Mouse (Mus musculus) heart, embryonic 14.5 days (tissue): Measurements from ENCODE around the gene Nat8f6. TPM values are rescaled to one million over a fixed set of nuclear protein-coding genes. Genes with fewer than 3 reads are reported as not detected.

Experiments used
- ATAC-seq: fragments of 200-750 bp; cut with Nextera tagmentation; 2 replicates; pipeline ENCODE4 v1.8.0; 2017; ENCODE audit warnings: low read depth, moderate TSS enrichment; ENCODE audit not compliant: insufficient number of reproducible peaks, insufficient read depth, low FRiP score
- H3K27ac ChIP-seq, 2 experiments: fragments of 200-500 bp in 1 of 2; fragments of 300-500 bp in 1 of 2; sonication (generic) in 1 of 2; replicated peaks in 1 of 2; 2 replicates each; pipeline ENCODE4 v1.5.1; 2012 to 2014; ENCODE audit warnings: low read depth in 2 of 2, low read length in 2 of 2, control low read depth in 1 of 2, mild to moderate bottlenecking in 1 of 2, mixed read lengths in 1 of 2; ENCODE audit not compliant: control insufficient read depth in 1 of 2, insufficient read depth in 1 of 2
- H3K27me3 ChIP-seq: fragments of 300-500 bp; sonication (generic); 2 replicates; pipeline ENCODE4 v1.6.1; 2014; ENCODE audit warnings: mild to moderate bottlenecking, low read length, control low read depth; ENCODE audit not compliant: control insufficient read depth, insufficient read depth
- H3K36me3 ChIP-seq: fragments of 300-500 bp; sonication (generic); 2 replicates; pipeline ENCODE4 v1.6.1; 2014; ENCODE audit warnings: mild to moderate bottlenecking, control low read depth, low read length, mixed read lengths; ENCODE audit not compliant: control insufficient read depth, insufficient read depth
- H3K4me1 ChIP-seq, 2 experiments: fragments of 200-500 bp in 1 of 2; fragments of 300-500 bp in 1 of 2; sonication (generic) in 1 of 2; 2 replicates each; pipeline ENCODE4 v1.6.1; 2012 to 2014; ENCODE audit warnings: low read length in 2 of 2, control low read depth in 1 of 2, mixed read lengths in 1 of 2; ENCODE audit not compliant: control insufficient read depth in 2 of 2, insufficient read depth in 2 of 2
- H3K4me2 ChIP-seq: fragments of 300-500 bp; sonication (generic); 2 replicates; pipeline ENCODE4 v1.6.1; 2014; ENCODE audit warnings: mild to moderate bottlenecking, low read length
- H3K4me3 ChIP-seq, 2 experiments: fragments of 200-500 bp in 1 of 2; fragments of 300-500 bp in 1 of 2; sonication (generic) in 1 of 2; 2 replicates each; pipeline ENCODE4 v1.5.1; 2012 to 2014; ENCODE audit warnings: low read length in 2 of 2, mild to moderate bottlenecking in 2 of 2, control low read depth in 1 of 2, low read depth in 1 of 2, moderate library complexity in 1 of 2; ENCODE audit not compliant: control insufficient read depth in 1 of 2, insufficient read depth in 1 of 2
- H3K9ac ChIP-seq: fragments of 300-500 bp; sonication (generic); 2 replicates; pipeline ENCODE4 v1.6.1; 2014; ENCODE audit warnings: mild to moderate bottlenecking, low read length
- H3K9me3 ChIP-seq: fragments of 300-500 bp; sonication (generic); 2 replicates; pipeline ENCODE4 v1.6.1; 2016; ENCODE audit warnings: low read length, control low read depth; ENCODE audit not compliant: control insufficient read depth
- WGBS: fragments of 180-500 bp; shearing (Covaris S2); extraction: QIAGEN DNeasy Blood & Tissue Kit; methylation state at CpG from one replicate; pipeline ENCODE4 v1.1.7; 2014; 5-methylcytosine and 5-hydroxymethylcytosine counted together
- polyA plus RNA-seq: library from polyadenylated mRNA; unstranded; fragments of >200 nt; fragmentation: Nextera tagmentation; extraction: Ambion mirVana; gene quantifications from 2 replicates; pipeline ENCODE4 v1.2.1, GENCODE M21; 2014

Gene Nat8f6
- polyA plus RNA-seq, 1 experiment from 2014 or later, result not detected

GRCm38 (mm10) chr6:85863136-85863535, 42.4 kb upstream of the Nat8f6 start:
- Histone ChIP-seq H3K27me3 (no peaks in the 10 kb centered on the region), H3K4me2 (no peak overlapping the region), H3K9me3 (no peaks in the 10 kb centered on the region), H3K9ac (no peak overlapping the region), H3K36me3 (no peaks in the 10 kb centered on the region), H3K27ac (no peak overlapping the region), H3K4me3 (no peak overlapping the region), H3K4me1 (no peaks in the 10 kb centered on the region)
- WGBS, result 80% methylated on average over 2 of the region's 2 CpGs
- ATAC-seq, result no peak

DNA sequence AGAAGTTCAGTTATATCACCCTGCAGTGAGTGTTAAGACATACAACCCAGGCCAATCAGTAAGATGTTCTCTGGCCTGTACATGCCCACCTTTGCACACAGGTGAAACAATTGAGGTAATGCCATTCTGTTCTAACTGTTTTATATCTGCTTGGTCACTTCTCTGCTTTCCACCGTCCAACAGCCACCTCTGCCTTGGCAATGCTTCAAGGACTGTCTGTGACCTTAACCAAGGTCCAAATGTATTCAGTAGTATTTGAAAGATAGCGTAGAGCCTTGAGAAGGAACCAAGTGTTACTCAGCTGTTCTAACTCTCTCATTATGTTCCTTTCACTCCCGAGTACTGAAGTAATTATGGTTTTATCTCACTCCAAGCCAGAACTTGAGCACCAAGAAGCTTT, 41.8 kb upstream of the Nat8f6 start:
- Histone ChIP-seq H3K36me3 (no peaks in the 10 kb centered on the region), H3K9ac (no peak overlapping the region), H3K4me1 (no peaks in the 10 kb centered on the region), H3K4me3 (no peak overlapping the region), H3K27ac (no peak overlapping the region), H3K4me2 (no peak overlapping the region), H3K9me3 (no peaks in the 10 kb centered on the region), H3K27me3 (no peaks in the 10 kb centered on the region)
- ATAC-seq, result no peak
- 55% methylated on average over 3 of the region's 3 CpGs for WGBS

DNA sequence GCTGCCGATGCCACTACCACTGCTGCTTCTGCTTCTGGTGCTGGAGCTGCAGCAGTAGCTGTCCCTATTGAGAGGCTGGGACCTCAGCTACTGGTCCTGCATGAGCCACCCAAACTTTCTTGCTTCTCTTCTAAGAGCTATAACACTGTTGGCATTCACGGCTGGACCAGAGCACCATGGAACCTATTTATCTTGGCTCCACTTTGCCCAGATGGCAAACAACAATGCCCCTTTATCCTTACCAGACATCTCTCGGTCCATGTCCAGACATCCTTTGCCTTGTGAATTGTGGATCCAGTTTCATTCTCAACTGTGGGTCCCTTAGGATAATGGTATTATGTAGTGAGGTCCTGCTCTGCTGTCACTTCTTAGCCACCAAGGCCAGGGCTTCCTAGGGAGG, 40.5 kb upstream of the Nat8f6 start:
- H3K27me3 ChIP-seq, result no peaks in the 10 kb centered on the region
- no peak overlapping the region for H3K4me3 ChIP-seq
- no peak overlapping the region for H3K4me2 ChIP-seq
- no peak for ATAC-seq
- H3K27ac ChIP-seq, result no peak overlapping the region
- no peak overlapping the region for H3K9ac ChIP-seq
- H3K4me1 ChIP-seq, result no peaks in the 10 kb centered on the region
- H3K9me3 ChIP-seq, result no peaks in the 10 kb centered on the region
- no peaks in the 10 kb centered on the region for H3K36me3 ChIP-seq
- 82% methylated on average over 3 of the region's 3 CpGs for WGBS

DNA sequence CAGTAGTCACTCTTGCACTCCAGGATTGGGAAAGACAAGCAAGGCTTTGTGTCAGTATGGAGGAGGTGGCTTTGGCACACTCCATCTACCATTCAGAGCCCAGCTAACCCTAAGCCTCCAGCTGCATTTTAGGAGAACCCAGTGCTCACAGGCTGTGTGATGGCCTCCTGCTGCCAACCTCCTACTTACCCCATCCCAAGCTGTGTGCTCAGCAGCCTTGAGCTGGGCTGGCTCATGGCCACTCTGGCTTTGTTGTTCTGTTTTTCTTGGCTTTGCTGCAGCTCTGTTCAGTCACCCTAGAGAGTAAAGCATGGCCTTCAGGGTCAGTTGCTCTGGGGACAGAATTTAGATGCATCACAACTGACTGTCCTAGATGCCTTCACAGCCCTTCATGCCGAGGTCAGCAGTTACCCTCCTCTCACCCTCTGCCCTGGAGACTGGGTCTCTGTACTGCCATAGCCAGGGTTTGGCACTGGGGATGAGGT, 35.5 kb upstream of the Nat8f6 start:
- Histone ChIP-seq H3K4me2 (no peak overlapping the region), H3K27me3 (no peaks in the 10 kb centered on the region), H3K9me3 (no peaks in the 10 kb centered on the region), H3K4me1 (no peaks in the 10 kb centered on the region), H3K4me3 (no peak overlapping the region), H3K9ac (no peak overlapping the region), H3K27ac (no peak overlapping the region), H3K36me3 (no peaks in the 10 kb centered on the region)
- no peak; the same call in 1 of the 2 replicates for ATAC-seq
- WGBS, result 68% methylated on average over 1 of the region's 1 CpGs

GRCm38 (mm10) chr6:85853481-85853880, 32.7 kb upstream of the Nat8f6 start:
- Histone ChIP-seq H3K36me3 (no peaks in the 10 kb centered on the region), H3K27ac (no peak overlapping the region), H3K4me2 (no peak overlapping the region), H3K4me1 (no peaks in the 10 kb centered on the region), H3K9me3 (no peaks in the 10 kb centered on the region), H3K9ac (no peak overlapping the region), H3K27me3 (no peaks in the 10 kb centered on the region), H3K4me3 (no peak overlapping the region)
- 83% methylated on average over 3 of the region's 3 CpGs for WGBS
- ATAC-seq, result no peak

GRCm38 (mm10) chr6:85851062-85851773, 30.5 kb upstream of the Nat8f6 start:
- no peak overlapping the region for H3K4me3 ChIP-seq
- no peak overlapping the region for H3K27ac ChIP-seq
- WGBS, result 84% methylated on average over 7 of the region's 7 CpGs
- no peaks in the 10 kb centered on the region for H3K9me3 ChIP-seq
- no peak for ATAC-seq
- no peaks in the 10 kb centered on the region for H3K27me3 ChIP-seq
- no peak overlapping the region for H3K9ac ChIP-seq
- H3K4me1 ChIP-seq, result no peaks in the 10 kb centered on the region
- no peak overlapping the region for H3K4me2 ChIP-seq
- no peaks in the 10 kb centered on the region for H3K36me3 ChIP-seq

GRCm38 (mm10) chr6:85849240-85849639, 28.5 kb upstream of the Nat8f6 start:
- no peak overlapping the region for H3K27ac ChIP-seq
- 31% methylated on average over 2 of the region's 2 CpGs for WGBS
- no peak overlapping the region for H3K4me2 ChIP-seq
- H3K27me3 ChIP-seq, result no peaks in the 10 kb centered on the region
- no peak overlapping the region for H3K4me3 ChIP-seq
- H3K36me3 ChIP-seq, result no peaks in the 10 kb centered on the region
- no peak for ATAC-seq
- no peaks in the 10 kb centered on the region for H3K4me1 ChIP-seq
- H3K9me3 ChIP-seq, result no peaks in the 10 kb centered on the region
- H3K9ac ChIP-seq, result no peak overlapping the region

- H3K36me3 ChIP-seq, result no peaks in the 10 kb centered on the region
- no peak overlapping the region for H3K9ac ChIP-seq
- H3K27me3 ChIP-seq, result no peaks in the 10 kb centered on the region
- H3K4me2 ChIP-seq, result no peak overlapping the region
- 77% methylated on average over 4 of the region's 4 CpGs for WGBS
- H3K9me3 ChIP-seq, result no peaks in the 10 kb centered on the region
- H3K4me1 ChIP-seq, result no peaks in the 10 kb centered on the region
- no peak overlapping the region for H3K4me3 ChIP-seq
- ATAC-seq, result no peak
- no peak overlapping the region for H3K27ac ChIP-seq
These were observed 27.4 kb upstream of the Nat8f6 start for GRCm38 (mm10) chr6:85848140-85848539.
